Mouse (Mus musculus) heart, postnatal 0 days (tissue): ENCODE measurements around the gene Dpp6.

Experiments
- CTCF ChIP-seq: IDR thresholded peaks from 2 replicates; pipeline ENCODE4 v1.5.1; 2016; ENCODE audit warnings: antibody characterized with exemption, control low read depth, low read depth
- EP300 ChIP-seq: IDR thresholded peaks from 2 replicates; pipeline ENCODE4 v1.6.1; 2016; ENCODE audit warnings: antibody characterized with exemption, low read depth

GRCm38 (mm10) chr5:27417398-27417797 lies 600.4 kb downstream of the Dpp6 start:
- TF ChIP-seq CTCF (no peak), EP300 (no peak)
